Mouse (Mus musculus): Measurements from ENCODE around the gene Defb25. TPM values are rescaled to one million over a fixed set of nuclear protein-coding genes. Genes with fewer than 3 reads are reported as not detected.

Gene Defb25
- polyA plus RNA-seq, 1 experiment = 2.0 TPM

DNA sequence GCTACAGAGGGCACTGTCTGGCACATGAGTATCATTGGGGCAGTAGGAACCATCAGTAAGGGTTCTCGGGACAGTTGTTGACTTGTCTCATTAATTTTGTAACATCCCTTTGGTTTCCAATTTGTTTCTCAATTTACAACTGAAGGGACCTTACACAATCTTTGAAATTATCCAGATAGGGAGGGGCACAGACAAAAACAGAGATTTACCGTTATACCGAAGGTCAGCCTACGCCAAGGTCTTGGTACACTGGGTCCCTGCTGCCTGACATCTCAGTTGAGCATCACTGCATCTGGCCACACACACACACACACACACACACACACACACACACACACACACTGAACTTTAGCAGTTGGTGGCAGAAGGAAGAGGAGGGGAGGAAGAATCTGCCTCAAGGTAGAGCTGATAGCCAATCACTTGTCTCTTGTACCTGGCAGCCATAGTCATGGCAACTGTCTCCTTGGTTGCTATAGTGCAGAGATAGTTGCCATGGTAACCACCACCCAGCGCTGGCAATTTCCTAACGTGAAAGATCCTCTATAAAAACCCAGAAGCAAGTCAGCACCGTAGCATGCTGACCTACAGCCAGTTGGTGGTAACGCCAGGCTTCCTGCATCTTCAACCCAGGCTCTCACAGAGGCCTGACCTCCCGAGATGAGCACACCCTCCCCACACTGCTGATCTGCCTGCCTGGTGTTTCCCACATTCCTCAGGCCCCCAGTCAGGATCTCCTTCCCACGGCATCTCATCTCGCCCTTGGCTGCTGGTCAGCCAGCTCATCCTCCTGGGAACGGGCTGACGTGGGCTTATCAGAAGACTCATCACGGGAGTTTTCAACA lies 31.2 kb upstream of the Defb25 start:
- Histone ChIP-seq H3K4me3 (ENCODE audit: insufficient read depth, low read length) (no peak overlapping the region), H3K27ac (ENCODE audit: insufficient read depth, low read length) (peak overlapping the region; percentile 32; the same call in 1 of the 2 replicates), H3K4me1 (ENCODE audit: control insufficient read depth, insufficient read depth, low read length) (no peaks in the 10 kb centered on the region)
- TF ChIP-seq CTCF (IDR thresholded peaks at IDR 0.05; ENCODE audit: borderline replicate concordance, insufficient read depth, low read length) (no peak), POLR2A (IDR thresholded peaks at IDR 0.05; ENCODE audit: low read depth, low read length) (no peak)

DNA sequence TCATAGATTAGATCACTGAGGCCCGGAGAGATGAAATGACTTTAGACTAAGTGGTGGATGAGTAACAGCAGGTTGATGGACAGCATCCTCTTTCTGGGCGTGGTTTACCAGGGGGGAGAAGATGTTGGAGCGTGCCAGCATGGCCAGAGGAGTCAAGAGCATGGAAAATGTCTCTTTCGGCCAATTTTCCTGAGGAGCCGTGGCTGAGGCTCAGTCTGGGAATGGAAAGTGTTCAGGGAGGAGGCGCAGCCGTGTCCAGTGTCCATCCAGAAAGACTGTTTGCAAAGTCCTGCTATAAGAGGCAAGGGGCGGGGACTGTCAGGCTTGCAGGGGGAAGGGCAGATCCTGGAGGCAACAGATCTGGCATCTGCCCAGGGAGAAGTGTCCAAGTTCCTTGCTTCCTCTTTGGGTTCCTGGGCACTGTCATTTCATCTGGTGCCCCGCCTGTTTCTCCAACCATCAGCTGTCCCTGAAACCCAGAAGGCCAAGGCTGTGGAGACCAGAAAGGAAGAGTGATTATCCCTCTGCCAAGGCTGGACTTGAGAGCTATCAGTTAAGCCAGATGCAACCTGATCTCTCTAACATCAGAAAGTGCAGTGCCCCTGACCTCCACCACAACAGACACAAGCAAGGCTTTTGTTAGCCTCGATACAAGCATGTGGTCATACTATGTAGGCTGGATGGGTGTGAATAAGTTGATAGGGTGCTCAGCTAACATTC lies 30.2 kb upstream of the Defb25 start:
- Histone ChIP-seq H3K27ac (ENCODE audit: insufficient read depth, low read length) (0 out of 2 replicates have a peak overlapping the region, but pooled peaks have one; percentile 2), H3K4me3 (ENCODE audit: insufficient read depth, low read length) (no peak overlapping the region), H3K4me1 (ENCODE audit: control insufficient read depth, insufficient read depth, low read length) (no peaks in the 10 kb centered on the region; the same call in 1 of the 2 replicates)
- TF ChIP-seq POLR2A (IDR thresholded peaks at IDR 0.05; ENCODE audit: low read depth, low read length) = no peak

DNA sequence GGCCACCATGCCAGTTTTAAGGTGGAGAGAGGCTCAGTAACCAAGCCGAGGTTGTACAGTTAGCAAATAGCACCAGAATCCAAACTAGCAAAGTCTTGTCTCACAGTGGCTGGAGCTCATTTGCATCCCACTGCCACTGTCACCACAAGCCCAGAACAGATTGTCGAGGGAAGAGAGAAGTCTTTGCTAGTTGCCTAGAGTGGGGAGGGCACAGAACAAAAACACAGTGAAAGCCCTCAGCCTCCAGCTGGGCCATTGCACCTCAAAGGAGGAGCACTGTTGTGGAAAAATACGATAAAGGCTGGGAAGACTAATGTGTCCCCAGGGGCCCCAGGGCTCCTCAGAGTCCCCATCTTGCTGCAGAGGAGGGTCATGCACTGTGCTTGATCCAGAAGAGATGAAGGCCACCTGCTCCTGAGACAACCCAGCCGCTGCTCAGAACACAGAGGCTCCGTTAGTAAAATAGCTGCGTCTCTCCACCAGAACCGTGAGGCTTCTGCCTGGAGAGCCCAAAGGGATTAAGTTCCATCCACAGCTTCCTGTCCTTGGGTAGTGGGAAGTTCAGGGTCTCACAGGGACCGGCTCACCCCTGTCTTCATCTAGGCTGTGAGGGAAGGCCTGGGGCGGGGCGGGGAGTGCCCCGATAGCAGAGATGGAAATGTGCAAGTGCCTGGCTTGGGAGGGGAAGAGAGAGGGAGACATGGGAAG lies 16.7 kb upstream of the Defb25 start:
- Histone ChIP-seq H3K27ac (ENCODE audit: insufficient read depth, low read length) (no peak overlapping the region), H3K4me3 (ENCODE audit: insufficient read depth, low read length) (no peak overlapping the region), H3K4me1 (ENCODE audit: control insufficient read depth, insufficient read depth, low read length) (no peaks in the 10 kb centered on the region)
- TF ChIP-seq CTCF (IDR thresholded peaks at IDR 0.05; ENCODE audit: borderline replicate concordance, insufficient read depth, low read length) = no peak

DNA sequence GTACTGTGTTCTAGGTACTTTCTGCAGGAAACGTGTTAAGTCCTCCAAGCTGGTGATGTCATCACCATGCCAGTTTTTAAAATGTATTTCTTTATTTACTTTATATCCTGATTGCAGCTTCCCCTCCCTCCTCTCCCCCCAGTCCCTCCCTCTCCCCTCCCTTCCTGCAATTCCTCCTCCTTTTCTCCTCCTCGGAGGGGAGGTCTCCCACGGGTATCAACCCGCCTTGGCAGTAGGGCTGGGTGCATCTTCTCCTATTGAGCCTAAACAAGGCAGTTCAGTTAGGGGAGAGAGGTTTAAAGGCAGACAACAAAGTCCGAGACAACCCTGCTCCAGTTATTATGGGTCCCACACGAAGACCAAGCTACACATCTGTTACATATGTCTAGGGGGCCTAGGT lies 16.0 kb upstream of the Defb25 start:
- TF ChIP-seq POLR2A (IDR thresholded peaks at IDR 0.05; ENCODE audit: low read depth, low read length) (no peak), CTCF (IDR thresholded peaks at IDR 0.05; ENCODE audit: borderline replicate concordance, insufficient read depth, low read length) (no peak)
- H3K4me1 ChIP-seq (ENCODE audit: control insufficient read depth, insufficient read depth, low read length) = no peaks in the 10 kb centered on the region
- no peak overlapping the region for H3K4me3 ChIP-seq (ENCODE audit: insufficient read depth, low read length)
- H3K27ac ChIP-seq (ENCODE audit: insufficient read depth, low read length) = no peak overlapping the region

DNA sequence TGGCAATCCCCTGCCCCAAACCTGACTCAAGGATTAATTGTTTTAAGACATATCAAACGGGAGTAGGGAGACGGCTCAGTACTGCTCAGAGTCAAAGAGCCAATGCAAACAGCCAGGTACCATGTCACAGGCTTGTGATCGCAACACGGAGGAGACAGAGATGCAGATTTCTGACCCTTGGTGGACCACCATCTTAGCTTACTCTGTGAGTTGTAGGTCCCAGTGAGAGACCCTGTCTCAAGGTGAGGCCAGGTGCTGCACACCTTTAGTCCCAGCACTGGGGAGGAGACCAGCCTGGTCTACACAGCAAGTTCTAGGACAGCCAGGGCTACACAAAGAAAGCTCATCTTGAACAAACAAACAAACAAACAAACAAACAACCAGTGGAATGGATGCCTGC lies 14.5 kb upstream of the Defb25 start:
- no peak for TF ChIP-seq POLR2A (IDR thresholded peaks at IDR 0.05; ENCODE audit: low read depth, low read length)
- no peak for TF ChIP-seq CTCF (IDR thresholded peaks at IDR 0.05; ENCODE audit: borderline replicate concordance, insufficient read depth, low read length)
- no peaks in the 10 kb centered on the region for H3K4me1 ChIP-seq (ENCODE audit: control insufficient read depth, insufficient read depth, low read length)
- peak overlapping the region; percentile 27; the same call in 1 of the 2 replicates for H3K27ac ChIP-seq (ENCODE audit: insufficient read depth, low read length)
- no peak overlapping the region for H3K4me3 ChIP-seq (ENCODE audit: insufficient read depth, low read length)

DNA sequence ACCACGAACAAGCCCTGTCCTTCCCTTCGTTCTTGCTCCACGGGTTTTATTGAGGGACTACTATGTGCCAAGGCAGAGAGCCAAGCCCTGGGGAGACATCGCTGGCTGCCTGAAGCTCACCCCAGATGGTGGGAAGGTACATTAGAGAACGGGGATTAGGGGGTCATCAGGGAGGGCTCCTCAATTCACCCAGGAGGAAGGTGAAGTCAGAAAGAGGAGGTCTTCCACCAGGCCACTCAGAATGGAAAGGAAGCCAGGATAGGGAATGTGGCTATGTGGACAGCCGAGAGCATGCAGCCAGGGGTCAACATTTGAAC lies 14.1 kb upstream of the Defb25 start:
- Histone ChIP-seq H3K27ac (ENCODE audit: insufficient read depth, low read length) (peak overlapping the region; percentile 27), H3K4me1 (ENCODE audit: control insufficient read depth, insufficient read depth, low read length) (no peaks in the 10 kb centered on the region), H3K4me3 (ENCODE audit: insufficient read depth, low read length) (no peak overlapping the region)
- TF ChIP-seq POLR2A (IDR thresholded peaks at IDR 0.05; ENCODE audit: low read depth, low read length) (no peak), CTCF (IDR thresholded peaks at IDR 0.05; ENCODE audit: borderline replicate concordance, insufficient read depth, low read length) (no peak)

DNA sequence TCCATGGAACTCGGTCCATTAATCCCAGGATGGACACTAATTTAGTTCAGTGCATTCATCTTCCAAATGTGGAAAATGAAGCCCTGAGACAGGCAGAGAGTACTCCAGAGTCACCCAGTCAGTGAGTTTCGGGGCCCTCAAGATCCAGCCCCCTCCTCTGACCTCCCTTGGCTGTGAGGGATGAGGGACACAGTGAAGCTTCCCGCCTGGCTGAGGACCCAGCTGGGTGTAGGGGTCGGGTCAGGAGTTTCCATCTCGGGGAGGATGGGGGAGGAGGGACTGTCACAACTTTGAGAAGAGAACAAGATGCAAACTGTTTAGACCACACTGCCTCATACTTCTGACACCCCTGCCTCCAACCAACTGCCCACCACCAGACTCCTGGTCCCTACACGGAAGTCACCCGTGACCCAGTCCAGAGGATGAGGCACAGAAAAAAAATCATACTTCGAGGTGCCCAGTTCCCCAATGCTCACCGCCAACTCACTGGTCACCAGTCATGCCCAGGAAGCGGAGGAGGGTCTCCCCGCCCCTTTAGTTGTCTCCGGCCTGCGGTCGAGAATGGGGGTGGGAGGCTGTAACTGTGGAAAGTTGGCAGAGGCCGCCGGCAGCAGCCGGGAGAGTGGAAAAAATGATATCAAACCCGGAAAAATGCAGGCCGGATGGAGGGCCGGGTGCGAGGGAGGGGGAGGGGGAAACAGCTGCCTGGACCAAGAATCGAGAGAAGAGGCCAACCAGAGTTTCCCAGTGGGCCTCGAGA lies 13.6 kb upstream of the Defb25 start:
- Histone ChIP-seq H3K27ac (ENCODE audit: insufficient read depth, low read length) (peak overlapping the region; percentile 54), H3K4me1 (ENCODE audit: control insufficient read depth, insufficient read depth, low read length) (no peaks in the 10 kb centered on the region), H3K4me3 (ENCODE audit: insufficient read depth, low read length) (no peak overlapping the region)
- TF ChIP-seq CTCF (IDR thresholded peaks at IDR 0.05; ENCODE audit: borderline replicate concordance, insufficient read depth, low read length) (no peak), POLR2A (IDR thresholded peaks at IDR 0.05; ENCODE audit: low read depth, low read length) (no peak)

DNA sequence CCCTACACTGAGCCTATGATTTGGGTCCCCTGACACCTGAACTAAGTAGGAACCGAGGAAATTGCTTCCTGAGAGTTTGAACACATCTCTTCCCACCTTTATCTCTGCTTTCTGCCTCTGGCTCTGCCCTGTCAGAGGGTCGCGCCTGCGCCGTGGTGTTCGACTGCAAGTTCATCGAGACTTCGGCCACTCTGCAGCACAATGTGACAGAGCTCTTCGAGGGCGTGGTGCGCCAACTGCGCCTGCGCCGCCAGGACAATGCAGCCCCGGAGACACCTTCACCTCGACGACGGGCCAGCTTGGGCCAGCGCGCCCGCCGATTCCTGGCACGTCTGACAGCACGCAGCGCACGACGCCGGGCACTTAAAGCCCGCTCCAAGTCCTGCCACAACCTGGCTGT lies 11.5 kb upstream of the Defb25 start:
- TF ChIP-seq CTCF (IDR thresholded peaks at IDR 0.05; ENCODE audit: borderline replicate concordance, insufficient read depth, low read length) (no peak), POLR2A (IDR thresholded peaks at IDR 0.05; ENCODE audit: low read depth, low read length) (no peak)
- Histone ChIP-seq H3K27ac (ENCODE audit: insufficient read depth, low read length) (no peak overlapping the region), H3K4me1 (ENCODE audit: control insufficient read depth, insufficient read depth, low read length) (no peaks in the 10 kb centered on the region), H3K4me3 (ENCODE audit: insufficient read depth, low read length) (no peak overlapping the region)

DNA sequence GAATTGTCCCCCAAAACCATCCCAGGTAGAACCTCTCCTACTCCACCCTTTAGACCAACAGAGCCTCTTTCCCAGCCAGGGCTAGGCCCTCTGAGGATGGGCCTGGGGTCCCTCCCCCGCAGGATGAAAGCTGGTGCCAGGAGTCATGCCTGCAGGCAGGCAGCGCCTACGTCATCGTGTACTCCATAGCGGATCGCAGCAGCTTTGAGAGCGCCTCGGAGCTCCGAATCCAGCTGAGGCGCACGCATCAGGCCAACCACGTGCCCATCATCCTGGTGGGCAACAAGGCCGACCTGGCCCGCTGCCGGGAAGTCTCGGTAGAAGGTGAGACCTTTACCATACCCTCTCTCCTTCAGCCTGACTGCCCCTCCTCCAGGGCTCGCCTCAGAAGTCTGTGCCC lies 10.5 kb upstream of the Defb25 start:
- H3K27ac ChIP-seq (ENCODE audit: insufficient read depth, low read length) = no peak overlapping the region
- H3K4me1 ChIP-seq (ENCODE audit: control insufficient read depth, insufficient read depth, low read length) = no peaks in the 10 kb centered on the region
- no peak overlapping the region for H3K4me3 ChIP-seq (ENCODE audit: insufficient read depth, low read length)
- TF ChIP-seq POLR2A (IDR thresholded peaks at IDR 0.05; ENCODE audit: low read depth, low read length) (no peak), CTCF (IDR thresholded peaks at IDR 0.05; ENCODE audit: borderline replicate concordance, insufficient read depth, low read length) (no peak)

All from embryonic fibroblast, embryonic 13.5 days (primary cell).